Mouse (Mus musculus): ENCODE data around the gene Gabrb3. TPM values are rescaled to one million over a fixed set of nuclear protein-coding genes. Genes with fewer than 3 reads are reported as not detected.
A peak's percentile ranks its signal among the peaks of the same experiment; 100 is the strongest.

The Gabrb3 gene
- polyA plus RNA-seq, 1 experiment from 2014 or later = 4.4 TPM

GRCm38 (mm10) chr7:57491795-57492194 lies 72.3 kb downstream of the Gabrb3 start:
- ATAC-seq (replicated peaks; ENCODE audit: insufficient number of reproducible peaks, low FRiP score, low TSS enrichment, low read depth) (no peak), DNase-seq (ENCODE audit: low spot score) (no peak)
- Histone ChIP-seq H3K4me2 (ENCODE audit: low read depth, low read length) (no peak overlapping the region), H3K27me3 (ENCODE audit: control insufficient read depth, insufficient read depth, low read length) (no peaks in the 10 kb centered on the region), H3K4me1 (ENCODE audit: control insufficient read depth, insufficient read depth, low read length) (no peaks in the 10 kb centered on the region), H3K9ac (replicated peaks; ENCODE audit: low read length) (no peak overlapping the region), H3K9me3 (replicated peaks; ENCODE audit: control insufficient read depth, low read length) (no peaks in the 10 kb centered on the region), H3K27ac (replicated peaks; ENCODE audit: low read depth, low read length) (no peak overlapping the region), H3K4me3 (ENCODE audit: low read depth, low read length) (no peak overlapping the region), H3K36me3 (replicated peaks; ENCODE audit: control insufficient read depth, insufficient read depth, low read depth, low read length) (no peaks in the 10 kb centered on the region)
- WGBS = 77% methylated on average over 4 of the region's 4 CpGs

GRCm38 (mm10) chr7:57502809-57503208 lies 83.3 kb downstream of the Gabrb3 start:
- ATAC-seq (replicated peaks; ENCODE audit: insufficient number of reproducible peaks, low FRiP score, low TSS enrichment, low read depth) = no peak

GRCm38 (mm10) chr7:57508860-57509632 lies 89.6 kb downstream of the Gabrb3 start:
- no peaks in the 10 kb centered on the region for H3K9me3 ChIP-seq (replicated peaks; ENCODE audit: control insufficient read depth, low read length)
- ATAC-seq (replicated peaks; ENCODE audit: insufficient number of reproducible peaks, low FRiP score, low TSS enrichment, low read depth) (peak; percentile 79), DNase-seq (ENCODE audit: low spot score) (peak; percentile 18)
- H3K9ac ChIP-seq (replicated peaks; ENCODE audit: low read length) = peak overlapping the region; percentile 22; the same call in 1 of the 2 replicates
- peaks cover 37% of the 10 kb centered on the region for H3K27me3 ChIP-seq (ENCODE audit: control insufficient read depth, insufficient read depth, low read length)
- WGBS = 2% methylated on average over 59 of the region's 72 CpGs
- H3K4me3 ChIP-seq (ENCODE audit: low read depth, low read length) = peak overlapping the region; percentile 43
- H3K4me1 ChIP-seq (ENCODE audit: control insufficient read depth, insufficient read depth, low read length) = no peaks in the 10 kb centered on the region
- H3K4me2 ChIP-seq (ENCODE audit: low read depth, low read length) = peak overlapping the region; percentile 83
- no peaks in the 10 kb centered on the region for H3K36me3 ChIP-seq (replicated peaks; ENCODE audit: control insufficient read depth, insufficient read depth, low read depth, low read length)
- no peak overlapping the region for H3K27ac ChIP-seq (replicated peaks; ENCODE audit: low read depth, low read length)

More at GRCm38 (mm10) chr7:57502809-57503208, 83.3 kb downstream of the Gabrb3 start:
- Histone ChIP-seq H3K27me3 (ENCODE audit: control insufficient read depth, insufficient read depth, low read length) (peaks cover 6% of the 10 kb centered on the region), H3K27ac (replicated peaks; ENCODE audit: low read depth, low read length) (no peak overlapping the region), H3K9ac (replicated peaks; ENCODE audit: low read length) (no peak overlapping the region), H3K4me1 (ENCODE audit: control insufficient read depth, insufficient read depth, low read length) (no peaks in the 10 kb centered on the region), H3K4me2 (ENCODE audit: low read depth, low read length) (no peak overlapping the region), H3K9me3 (replicated peaks; ENCODE audit: control insufficient read depth, low read length) (no peaks in the 10 kb centered on the region), H3K4me3 (ENCODE audit: low read depth, low read length) (no peak overlapping the region), H3K36me3 (replicated peaks; ENCODE audit: control insufficient read depth, insufficient read depth, low read depth, low read length) (no peaks in the 10 kb centered on the region)
- 77% methylated on average over 4 of the region's 4 CpGs for WGBS
- DNase-seq (ENCODE audit: low spot score) = no peak

- no peaks in the 10 kb centered on the region for H3K36me3 ChIP-seq (replicated peaks; ENCODE audit: control insufficient read depth, insufficient read depth, low read depth, low read length)
- no peak within 1 kb of the TSS for H3K27ac ChIP-seq (replicated peaks; ENCODE audit: low read depth, low read length)
- peaks cover 37% of the 10 kb centered on the region for H3K27me3 ChIP-seq (ENCODE audit: control insufficient read depth, insufficient read depth, low read length)
- H3K4me3 ChIP-seq (ENCODE audit: low read depth, low read length) = peak within 1 kb of the TSS; percentile 43
- ATAC-seq (replicated peaks; ENCODE audit: insufficient number of reproducible peaks, low FRiP score, low TSS enrichment, low read depth) (peak; percentile 85), DNase-seq (ENCODE audit: low spot score) (peak; percentile 70)
- peak within 1 kb of the TSS; percentile 22; the same call in 1 of the 2 replicates for H3K9ac ChIP-seq (replicated peaks; ENCODE audit: low read length)
- H3K4me2 ChIP-seq (ENCODE audit: low read depth, low read length) = peak within 1 kb of the TSS; percentile 83
- no peaks in the 10 kb centered on the region for H3K9me3 ChIP-seq (replicated peaks; ENCODE audit: control insufficient read depth, low read length)
- no peaks in the 10 kb centered on the region for H3K4me1 ChIP-seq (ENCODE audit: control insufficient read depth, insufficient read depth, low read length)
- under 1% methylated on average over 54 of the region's 59 CpGs for WGBS
Observed at GRCm38 (mm10) chr7:57509681-57510141, 90.2 kb downstream of the Gabrb3 start, which contains the start of gene Gabra5. Gene Gabra5, minus strand, starts transcription at chr7:57510059.

- Histone ChIP-seq H3K4me2 (ENCODE audit: low read depth, low read length) (no peak overlapping the region), H3K9me3 (replicated peaks; ENCODE audit: control insufficient read depth, low read length) (no peaks in the 10 kb centered on the region), H3K27ac (replicated peaks; ENCODE audit: low read depth, low read length) (no peak overlapping the region), H3K27me3 (ENCODE audit: control insufficient read depth, insufficient read depth, low read length) (peaks cover 30% of the 10 kb centered on the region), H3K4me3 (ENCODE audit: low read depth, low read length) (no peak overlapping the region), H3K9ac (replicated peaks; ENCODE audit: low read length) (no peak overlapping the region), H3K4me1 (ENCODE audit: control insufficient read depth, insufficient read depth, low read length) (no peaks in the 10 kb centered on the region), H3K36me3 (replicated peaks; ENCODE audit: control insufficient read depth, insufficient read depth, low read depth, low read length) (no peaks in the 10 kb centered on the region)
- 37% methylated on average over 3 of the region's 3 CpGs for WGBS
- DNase-seq (ENCODE audit: low spot score) = peak; percentile 8
- no peak for ATAC-seq (replicated peaks; ENCODE audit: insufficient number of reproducible peaks, low FRiP score, low TSS enrichment, low read depth)
Observed at GRCm38 (mm10) chr7:57512955-57513354, 93.5 kb downstream of the Gabrb3 start.

GRCm38 (mm10) chr7:57529451-57529850 lies 110.0 kb downstream of the Gabrb3 start:
- no peaks in the 10 kb centered on the region for H3K4me1 ChIP-seq (ENCODE audit: control insufficient read depth, insufficient read depth, low read length)
- H3K4me3 ChIP-seq (ENCODE audit: low read depth, low read length) = no peak overlapping the region
- 83% methylated on average over 4 of the region's 4 CpGs for WGBS
- H3K36me3 ChIP-seq (replicated peaks; ENCODE audit: control insufficient read depth, insufficient read depth, low read depth, low read length) = no peaks in the 10 kb centered on the region
- H3K4me2 ChIP-seq (ENCODE audit: low read depth, low read length) = no peak overlapping the region
- no peak overlapping the region for H3K9ac ChIP-seq (replicated peaks; ENCODE audit: low read length)
- ATAC-seq (replicated peaks; ENCODE audit: insufficient number of reproducible peaks, low FRiP score, low TSS enrichment, low read depth) (no peak), DNase-seq (ENCODE audit: low spot score) (no peak)
- H3K9me3 ChIP-seq (replicated peaks; ENCODE audit: control insufficient read depth, low read length) = no peaks in the 10 kb centered on the region
- H3K27ac ChIP-seq (replicated peaks; ENCODE audit: low read depth, low read length) = no peak overlapping the region
- no peaks in the 10 kb centered on the region for H3K27me3 ChIP-seq (ENCODE audit: control insufficient read depth, insufficient read depth, low read length)

- H3K9me3 ChIP-seq (replicated peaks; ENCODE audit: control insufficient read depth, low read length) = no peaks in the 10 kb centered on the region
- no peaks in the 10 kb centered on the region for H3K36me3 ChIP-seq (replicated peaks; ENCODE audit: control insufficient read depth, insufficient read depth, low read depth, low read length)
- H3K9ac ChIP-seq (replicated peaks; ENCODE audit: low read length) = no peak overlapping the region
- no peak overlapping the region for H3K4me3 ChIP-seq (ENCODE audit: low read depth, low read length)
- H3K4me2 ChIP-seq (ENCODE audit: low read depth, low read length) = no peak overlapping the region
- 94% methylated on average over 8 of the region's 8 CpGs for WGBS
- no peaks in the 10 kb centered on the region for H3K4me1 ChIP-seq (ENCODE audit: control insufficient read depth, insufficient read depth, low read length)
- ATAC-seq (replicated peaks; ENCODE audit: insufficient number of reproducible peaks, low FRiP score, low TSS enrichment, low read depth) (no peak), DNase-seq (ENCODE audit: low spot score) (no peak)
- no peak overlapping the region for H3K27ac ChIP-seq (replicated peaks; ENCODE audit: low read depth, low read length)
- H3K27me3 ChIP-seq (ENCODE audit: control insufficient read depth, insufficient read depth, low read length) = no peaks in the 10 kb centered on the region
Observed at GRCm38 (mm10) chr7:57529954-57530353, 110.5 kb downstream of the Gabrb3 start.

- no peaks in the 10 kb centered on the region for H3K36me3 ChIP-seq (replicated peaks; ENCODE audit: control insufficient read depth, insufficient read depth, low read depth, low read length)
- DNase-seq (ENCODE audit: low spot score) (no peak), ATAC-seq (replicated peaks; ENCODE audit: insufficient number of reproducible peaks, low FRiP score, low TSS enrichment, low read depth) (no peak)
- no peak overlapping the region for H3K4me3 ChIP-seq (ENCODE audit: low read depth, low read length)
- H3K27ac ChIP-seq (replicated peaks; ENCODE audit: low read depth, low read length) = no peak overlapping the region
- H3K4me2 ChIP-seq (ENCODE audit: low read depth, low read length) = no peak overlapping the region
- H3K4me1 ChIP-seq (ENCODE audit: control insufficient read depth, insufficient read depth, low read length) = no peaks in the 10 kb centered on the region
- no peaks in the 10 kb centered on the region for H3K9me3 ChIP-seq (replicated peaks; ENCODE audit: control insufficient read depth, low read length)
- no peaks in the 10 kb centered on the region for H3K27me3 ChIP-seq (ENCODE audit: control insufficient read depth, insufficient read depth, low read length)
- no peak overlapping the region for H3K9ac ChIP-seq (replicated peaks; ENCODE audit: low read length)
- WGBS = 86% methylated on average over 10 of the region's 10 CpGs
Observed at GRCm38 (mm10) chr7:57532676-57533075, 113.2 kb downstream of the Gabrb3 start.
